Mouse (Mus musculus) midbrain, embryonic 15.5 days (tissue): Measurements from ENCODE around the gene H2-Ob. TPM values are rescaled to one million over a fixed set of nuclear protein-coding genes. Genes with fewer than 3 reads are reported as not detected.

Source experiments
- ATAC-seq: fragments of 200-750 bp; cut with Nextera tagmentation; replicated peaks from 2 replicates; pipeline ENCODE4 v1.8.0; 2017; ENCODE audit warnings: moderate TSS enrichment
- H3K27ac ChIP-seq: fragments of 300-500 bp; sonication (generic); 2 replicates; pipeline ENCODE4 v1.5.1; 2015; ENCODE audit warnings: mild to moderate bottlenecking, inconsistent platforms
- H3K27me3 ChIP-seq: fragments of 300-500 bp; sonication (generic); replicated peaks from 2 replicates; pipeline ENCODE4 v1.6.1; 2015; ENCODE audit warnings: inconsistent platforms
- H3K36me3 ChIP-seq: fragments of 300-500 bp; sonication (generic); replicated peaks from 2 replicates; pipeline ENCODE4 v1.6.1; 2015; ENCODE audit warnings: inconsistent platforms
- H3K4me1 ChIP-seq: fragments of 300-500 bp; sonication (generic); 2 replicates; pipeline ENCODE4 v1.6.1; 2015; ENCODE audit warnings: inconsistent platforms
- H3K4me2 ChIP-seq: fragments of 300-500 bp; sonication (generic); 2 replicates; pipeline ENCODE4 v1.6.1; 2015; ENCODE audit warnings: inconsistent platforms, mild to moderate bottlenecking, moderate library complexity
- H3K4me3 ChIP-seq: fragments of 300-500 bp; sonication (generic); 2 replicates; pipeline ENCODE4 v1.5.1; 2015; ENCODE audit warnings: mild to moderate bottlenecking, inconsistent platforms
- H3K9ac ChIP-seq: fragments of 300-500 bp; sonication (generic); 2 replicates; pipeline ENCODE4 v1.6.1; 2015; ENCODE audit warnings: mild to moderate bottlenecking, inconsistent platforms
- H3K9me3 ChIP-seq: fragments of 300-500 bp; sonication (generic); 2 replicates; pipeline ENCODE4 v1.6.1; 2016; ENCODE audit warnings: inconsistent platforms
- WGBS: fragments of 180-500 bp; shearing (Covaris S2); methylation state at CpG from one replicate; pipeline ENCODE4 v1.1.7; 2015; ENCODE audit warnings: mixed read lengths; 5-methylcytosine and 5-hydroxymethylcytosine counted together
- polyA plus RNA-seq: library from polyadenylated mRNA; unstranded; fragments of >200 nt; fragmentation: Nextera tagmentation; extraction: Ambion mirVana; gene quantifications from 2 replicates; pipeline ENCODE4 v1.2.1, GENCODE M21; 2015

H2-Ob gene
- polyA plus RNA-seq, 1 experiment from 2014 or later = 0.06 TPM

GRCm38 (mm10) chr17:34270940-34271339 lies 32.2 kb downstream of the H2-Ob start:
- no peak overlapping the region for H3K27ac ChIP-seq
- WGBS = 77% methylated on average over 2 of the region's 2 CpGs
- H3K9me3 ChIP-seq = no peaks in the 10 kb centered on the region
- no peaks in the 10 kb centered on the region for H3K4me1 ChIP-seq
- H3K9ac ChIP-seq = no peak overlapping the region
- no peaks in the 10 kb centered on the region for H3K36me3 ChIP-seq
- ATAC-seq = no peak
- no peaks in the 10 kb centered on the region for H3K27me3 ChIP-seq
- no peak overlapping the region for H3K4me2 ChIP-seq
- H3K4me3 ChIP-seq = no peak overlapping the region

- 98% methylated on average over 1 of the region's 1 CpGs for WGBS
- no peak for ATAC-seq
- Histone ChIP-seq H3K9me3 (no peaks in the 10 kb centered on the region), H3K4me2 (no peak overlapping the region), H3K27ac (no peak overlapping the region), H3K4me1 (no peaks in the 10 kb centered on the region), H3K27me3 (no peaks in the 10 kb centered on the region), H3K4me3 (no peak overlapping the region), H3K9ac (no peak overlapping the region), H3K36me3 (no peaks in the 10 kb centered on the region)
Measured at GRCm38 (mm10) chr17:34272102-34272501, 33.4 kb downstream of the H2-Ob start.

GRCm38 (mm10) chr17:34280499-34281038 lies 41.9 kb downstream of the H2-Ob start:
- Histone ChIP-seq H3K27ac (no peak overlapping the region), H3K27me3 (no peaks in the 10 kb centered on the region), H3K4me3 (no peak overlapping the region), H3K9me3 (no peaks in the 10 kb centered on the region), H3K9ac (no peak overlapping the region), H3K36me3 (no peaks in the 10 kb centered on the region), H3K4me1 (no peaks in the 10 kb centered on the region), H3K4me2 (no peak overlapping the region)
- ATAC-seq = no peak
- WGBS = 81% methylated on average over 1 of the region's 1 CpGs

GRCm38 (mm10) chr17:34281836-34282235 lies 43.1 kb downstream of the H2-Ob start:
- no peaks in the 10 kb centered on the region for H3K36me3 ChIP-seq
- H3K4me1 ChIP-seq = no peaks in the 10 kb centered on the region
- H3K9me3 ChIP-seq = no peaks in the 10 kb centered on the region
- ATAC-seq = no peak
- no peak overlapping the region for H3K4me2 ChIP-seq
- no peak overlapping the region for H3K4me3 ChIP-seq
- H3K27me3 ChIP-seq = no peaks in the 10 kb centered on the region
- no peak overlapping the region for H3K27ac ChIP-seq
- H3K9ac ChIP-seq = no peak overlapping the region
- 62% methylated on average over 1 of the region's 1 CpGs for WGBS

DNA sequence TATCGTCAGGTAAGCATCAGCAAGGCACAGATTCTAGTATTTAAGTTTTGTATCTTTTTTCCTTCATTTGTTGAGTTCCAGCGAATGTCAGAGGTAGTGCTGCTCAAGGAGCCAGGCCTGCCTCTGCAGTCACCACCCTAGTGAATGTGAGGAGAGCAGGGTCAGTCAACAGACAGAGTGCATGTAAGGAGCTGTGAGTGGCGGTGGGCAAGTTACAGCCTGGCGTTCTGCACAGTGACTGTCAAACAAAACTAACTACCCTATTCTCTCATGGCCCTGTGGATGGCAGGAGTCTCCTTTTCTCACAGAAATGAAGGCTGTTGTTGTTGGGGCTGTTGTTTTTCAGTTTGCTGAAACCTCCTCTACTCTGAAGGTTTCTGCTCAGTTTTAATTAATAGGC lies 46.7 kb downstream of the H2-Ob start:
- WGBS = 76% methylated on average over 4 of the region's 4 CpGs
- Histone ChIP-seq H3K27me3 (no peaks in the 10 kb centered on the region), H3K9ac (no peak overlapping the region), H3K4me3 (no peak overlapping the region), H3K4me2 (no peak overlapping the region), H3K27ac (no peak overlapping the region), H3K4me1 (no peaks in the 10 kb centered on the region), H3K9me3 (no peaks in the 10 kb centered on the region), H3K36me3 (no peaks in the 10 kb centered on the region)
- ATAC-seq = no peak

- H3K9ac ChIP-seq = no peak overlapping the region
- no peak overlapping the region for H3K4me3 ChIP-seq
- H3K27ac ChIP-seq = no peak overlapping the region
- ATAC-seq = no peak
- no peaks in the 10 kb centered on the region for H3K27me3 ChIP-seq
- H3K4me2 ChIP-seq = no peak overlapping the region
- WGBS = 40% methylated on average over 4 of the region's 4 CpGs
- no peaks in the 10 kb centered on the region for H3K4me1 ChIP-seq
- no peaks in the 10 kb centered on the region for H3K36me3 ChIP-seq
- H3K9me3 ChIP-seq = no peaks in the 10 kb centered on the region
Measured at GRCm38 (mm10) chr17:34285848-34286247, 47.1 kb downstream of the H2-Ob start.

DNA sequence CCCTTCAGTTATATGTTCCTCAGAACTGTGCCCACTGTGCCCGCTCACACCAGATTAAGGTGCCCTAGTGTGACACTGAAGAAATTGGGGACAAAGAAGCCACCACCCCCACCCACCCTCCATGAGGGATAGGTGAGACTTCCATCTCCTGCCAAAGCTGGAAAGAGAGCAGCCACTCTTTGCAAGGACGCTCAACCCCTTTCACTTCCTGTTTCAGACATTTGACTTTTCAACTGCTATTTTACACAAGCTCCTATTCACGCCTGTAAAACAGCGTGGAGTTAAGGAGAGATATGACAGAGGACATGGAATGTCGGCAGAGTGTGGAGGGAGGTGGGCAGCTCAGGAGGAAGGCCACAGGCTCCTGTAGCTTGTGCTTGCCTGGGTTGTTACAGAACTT lies 47.8 kb downstream of the H2-Ob start:
- no peak overlapping the region for H3K9ac ChIP-seq
- ATAC-seq = no peak
- WGBS = 90% methylated on average over 5 of the region's 5 CpGs

DNA sequence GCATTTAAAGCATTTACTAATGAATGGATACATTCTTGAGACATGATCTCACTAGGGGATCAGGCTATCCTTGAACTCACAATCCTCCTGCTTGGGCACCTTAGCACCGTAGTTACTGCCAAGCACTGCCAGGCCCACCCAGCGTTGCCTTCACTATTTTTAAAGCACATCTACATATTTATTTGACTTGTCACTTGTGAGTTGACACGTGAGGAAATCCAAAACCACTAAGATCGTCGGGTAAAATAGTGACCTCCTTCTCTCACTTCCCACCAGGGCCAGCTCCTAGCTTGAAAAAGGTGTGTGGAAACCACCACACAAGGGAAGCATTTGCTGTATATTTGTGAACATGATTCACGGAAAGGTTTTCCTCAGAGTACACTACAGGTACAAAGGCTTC lies 48.3 kb downstream of the H2-Ob start:
- no peak overlapping the region for H3K9ac ChIP-seq
- H3K27me3 ChIP-seq = no peaks in the 10 kb centered on the region
- ATAC-seq = no peak
- H3K4me1 ChIP-seq = 0 out of 2 replicates have a peak, but pooled peaks cover 4% of the 10 kb centered on the region
- no peaks in the 10 kb centered on the region for H3K36me3 ChIP-seq
- H3K27ac ChIP-seq = no peak overlapping the region
- 71% methylated on average over 6 of the region's 6 CpGs for WGBS
- no peak overlapping the region for H3K4me3 ChIP-seq
- H3K9me3 ChIP-seq = no peaks in the 10 kb centered on the region
- H3K4me2 ChIP-seq = no peak overlapping the region

More for the DNA sequence above, 47.8 kb downstream of the H2-Ob start:
- no peaks in the 10 kb centered on the region for H3K9me3 ChIP-seq
- H3K27me3 ChIP-seq = no peaks in the 10 kb centered on the region
- no peak overlapping the region for H3K4me2 ChIP-seq
- 0 out of 2 replicates have a peak, but pooled peaks cover 2% of the 10 kb centered on the region for H3K4me1 ChIP-seq
- H3K27ac ChIP-seq = no peak overlapping the region
- H3K4me3 ChIP-seq = no peak overlapping the region
- no peaks in the 10 kb centered on the region for H3K36me3 ChIP-seq

- no peaks in the 10 kb centered on the region for H3K27me3 ChIP-seq
- no peaks in the 10 kb centered on the region for H3K36me3 ChIP-seq
- H3K27ac ChIP-seq = no peak within 1 kb of the TSS
- H3K9ac ChIP-seq = no peak within 1 kb of the TSS
- H3K4me3 ChIP-seq = no peak within 1 kb of the TSS
- 0 out of 2 replicates have a peak, but pooled peaks cover 4% of the 10 kb centered on the region for H3K4me1 ChIP-seq
- no peak for ATAC-seq
- no peaks in the 10 kb centered on the region for H3K9me3 ChIP-seq
- WGBS = 19% methylated on average over 8 of the region's 8 CpGs
- no peak within 1 kb of the TSS for H3K4me2 ChIP-seq
Measured at GRCm38 (mm10) chr17:34287648-34288047, 48.9 kb downstream of the H2-Ob start, which contains the start of gene H2-Aa. Gene H2-Aa (minus strand): TSS chr17:34287823.

- ATAC-seq = no peak
- H3K4me3 ChIP-seq = no peak overlapping the region
- no peak overlapping the region for H3K27ac ChIP-seq
- no peaks in the 10 kb centered on the region for H3K27me3 ChIP-seq
- H3K36me3 ChIP-seq = no peaks in the 10 kb centered on the region
- no peaks in the 10 kb centered on the region for H3K9me3 ChIP-seq
- H3K9ac ChIP-seq = no peak overlapping the region
- H3K4me1 ChIP-seq = 0 out of 2 replicates have a peak, but pooled peaks cover 4% of the 10 kb centered on the region
- 79% methylated on average over 3 of the region's 3 CpGs for WGBS
- no peak overlapping the region for H3K4me2 ChIP-seq
Measured at GRCm38 (mm10) chr17:34288131-34288530, 49.4 kb downstream of the H2-Ob start.

DNA sequence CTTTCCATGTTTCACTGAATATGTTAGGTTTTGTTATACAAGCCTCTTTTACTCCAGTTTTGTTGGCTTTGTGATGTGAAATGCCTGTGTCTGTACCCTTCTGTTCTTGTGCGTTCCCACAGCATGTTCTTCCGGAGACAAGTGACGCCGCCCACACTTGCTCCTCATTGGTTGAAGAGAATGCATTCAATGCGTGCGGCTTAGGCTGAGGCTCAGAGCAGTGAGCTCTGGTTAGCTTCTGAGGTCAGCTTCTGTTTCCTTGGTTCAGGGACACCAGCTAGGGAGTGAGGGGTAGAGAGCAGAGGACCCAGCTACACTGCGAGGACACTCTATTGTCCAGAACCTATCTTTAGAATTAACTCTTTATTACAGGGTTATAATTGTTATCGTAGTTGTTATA lies 52.9 kb downstream of the H2-Ob start:
- Histone ChIP-seq H3K36me3 (no peaks in the 10 kb centered on the region), H3K4me2 (0 out of 2 replicates have a peak overlapping the region, but pooled peaks have one; percentile 7), H3K4me3 (no peak overlapping the region), H3K27ac (no peak overlapping the region), H3K9me3 (no peaks in the 10 kb centered on the region), H3K27me3 (no peaks in the 10 kb centered on the region), H3K4me1 (0 out of 2 replicates have a peak, but pooled peaks cover 4% of the 10 kb centered on the region), H3K9ac (no peak overlapping the region)
- peak; percentile 94 for ATAC-seq
- 15% methylated on average over 8 of the region's 8 CpGs for WGBS

- no peak for ATAC-seq
- H3K4me3 ChIP-seq = no peak overlapping the region
Measured at GRCm38 (mm10) chr17:34292570-34292969, 53.9 kb downstream of the H2-Ob start.

DNA sequence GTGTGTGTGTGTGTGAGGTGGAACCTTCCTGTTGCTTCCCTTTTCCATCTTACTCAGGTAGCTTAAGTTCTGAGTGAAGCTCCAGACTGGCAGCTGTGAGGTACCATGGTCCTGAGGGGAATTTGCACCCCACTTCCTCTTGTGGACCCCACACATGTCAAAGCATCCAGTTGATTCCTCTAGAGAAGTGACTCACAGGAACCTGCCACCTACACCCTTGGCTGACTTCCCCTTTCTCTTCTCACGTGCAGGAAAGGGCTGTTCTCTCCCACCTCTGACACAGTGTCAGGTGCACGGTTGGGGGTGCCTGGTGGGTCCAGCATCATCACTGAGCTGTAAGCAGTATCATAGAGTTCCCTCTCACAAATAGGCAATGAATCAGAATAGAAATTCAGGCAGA lies 54.8 kb downstream of the H2-Ob start:
- H3K4me1 ChIP-seq = peaks cover 7% of the 10 kb centered on the region; the same call in 1 of the 2 replicates
- H3K4me3 ChIP-seq = no peak overlapping the region
- no peak overlapping the region for H3K9ac ChIP-seq
- no peak overlapping the region for H3K4me2 ChIP-seq
- H3K27me3 ChIP-seq = no peaks in the 10 kb centered on the region
- ATAC-seq = no peak
- WGBS = 60% methylated on average over 2 of the region's 2 CpGs
- H3K27ac ChIP-seq = no peak overlapping the region
- H3K36me3 ChIP-seq = no peaks in the 10 kb centered on the region
- no peaks in the 10 kb centered on the region for H3K9me3 ChIP-seq

More at GRCm38 (mm10) chr17:34292570-34292969, 53.9 kb downstream of the H2-Ob start:
- no peaks in the 10 kb centered on the region for H3K27me3 ChIP-seq
- H3K27ac ChIP-seq = no peak overlapping the region
- no peaks in the 10 kb centered on the region for H3K36me3 ChIP-seq
- no peak overlapping the region for H3K4me2 ChIP-seq
- WGBS = 90% methylated on average over 4 of the region's 4 CpGs
- H3K9me3 ChIP-seq = no peaks in the 10 kb centered on the region
- H3K9ac ChIP-seq = no peak overlapping the region
- 0 out of 2 replicates have a peak, but pooled peaks cover 4% of the 10 kb centered on the region for H3K4me1 ChIP-seq
